Comparison of ENCODE assay signal across 11 mouse cellular contexts in the genomic region with DNA sequence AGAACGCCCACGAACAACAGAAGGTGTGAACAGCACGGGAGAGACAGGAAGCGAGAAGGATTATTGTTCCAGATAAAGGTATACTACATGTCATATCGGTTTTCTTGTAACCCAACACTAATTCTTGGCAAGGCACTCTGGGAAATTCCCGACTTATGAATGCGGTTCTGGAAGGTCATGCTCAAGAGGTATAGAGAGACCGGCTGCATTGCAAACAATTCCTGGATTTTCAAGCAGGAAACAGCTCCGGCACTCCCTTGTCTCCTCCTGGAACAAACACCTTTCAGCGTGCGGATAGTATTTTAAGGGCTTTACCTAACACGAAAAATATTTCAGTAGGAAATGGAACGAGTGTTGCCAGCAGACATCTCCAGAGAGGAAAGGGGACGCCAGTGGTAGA.
DNase-seq lines count a peak whose midpoint lies in the region; ATAC-seq and TF ChIP-seq lines count a peak whose summit lies in the region.
"Had no signal": no experiment of that assay in that cellular context is flagged by ENCODE, and none has a peak within 500 bp of the region (broad histone marks: within the 10 kb centered on the region; RNA-seq: fewer than 3 reads in every experiment).

No protein-coding gene starts in this region.

- peak overlapping the region; percentile 4; the same call in 1 of the 2 replicates for H3K4me2 ChIP-seq in lung, embryonic 16.5 days (ENCODE audit: low read depth, low read length)
- H3K4me2 ChIP-seq: hindbrain, embryonic 12.5 days; liver, embryonic 11.5 days had no signal

- no peak overlapping the region for H3K9ac ChIP-seq in heart, adult 2 months (ENCODE audit: low read depth, low read length)
- no peak overlapping the region for H3K9ac ChIP-seq in lung, embryonic 16.5 days (ENCODE audit: low read length)
- H3K9ac ChIP-seq: hindbrain, embryonic 12.5 days had no signal

- no peak for TF ChIP-seq POLR2A in heart, adult 2 months (IDR thresholded peaks at IDR 0.05; ENCODE audit: insufficient read depth, low read depth, low read length)

- no peaks in the 10 kb centered on the region for H3K79me2 ChIP-seq in heart, adult 2 months (replicated peaks; ENCODE audit: control insufficient read depth, insufficient read depth, low read length)

- H3K9me3 ChIP-seq in lung, embryonic 16.5 days (ENCODE audit: control insufficient read depth, low read length), result no peaks in the 10 kb centered on the region

- peak; percentile 84 for ATAC-seq in lung, embryonic 16.5 days (ENCODE audit: low read depth)
- no peak for ATAC-seq in inflammation-experienced regulatory T-cells, adult 6 months

- TF ChIP-seq CTCF in heart, adult 2 months (IDR thresholded peaks at IDR 0.05), result no peak

- H3K36me3 ChIP-seq in heart, adult 2 months (ENCODE audit: control insufficient read depth, insufficient read depth, low read length), result no peaks in the 10 kb centered on the region
- H3K36me3 ChIP-seq in lung, embryonic 16.5 days (ENCODE audit: control insufficient read depth, insufficient read depth, low read length), result no peaks in the 10 kb centered on the region
- H3K36me3 ChIP-seq: hindbrain, embryonic 12.5 days had no signal

- no peak overlapping the region for H3K4me3 ChIP-seq in brown adipose tissue, adult 24 weeks (ENCODE audit: insufficient read depth, low read depth, low read length)
- H3K4me3 ChIP-seq in heart, adult 2 months, result no peak overlapping the region
- no peak overlapping the region for H3K4me3 ChIP-seq in lung, embryonic 16.5 days (ENCODE audit: low read length)
- H3K4me3 ChIP-seq: hindbrain, embryonic 12.5 days; myocyte had no signal

- peaks cover 9% of the 10 kb centered on the region for H3K4me1 ChIP-seq in brown adipose tissue, adult 24 weeks (ENCODE audit: control insufficient read depth, insufficient read depth, insufficient read length, low read length)
- peaks cover 5% of the 10 kb centered on the region; the same call in 1 of the 2 replicates for H3K4me1 ChIP-seq in heart, adult 2 months (ENCODE audit: control insufficient read depth, insufficient read depth, low read length)
- peaks cover 5% of the 10 kb centered on the region; the same call in 1 of the 2 replicates for H3K4me1 ChIP-seq in lung, embryonic 16.5 days (replicated peaks; ENCODE audit: control insufficient read depth, insufficient read depth, low read length)

- intact Hi-C loops in heart, adult 2 months (cut with DNase I), result loop anchor here (1.0 kb wide), 2 partner anchors 20 to 38 kb away; no protein-coding TSS in a partner anchor

- H3K27ac ChIP-seq in brown adipose tissue, adult 24 weeks (replicated peaks; ENCODE audit: low read depth, low read length), result peak overlapping the region; percentile 80
- peak overlapping the region; percentile 74 for H3K27ac ChIP-seq in heart, adult 2 months
- H3K27ac ChIP-seq in lung, embryonic 16.5 days (ENCODE audit: low read length), result no peak overlapping the region
- H3K27ac ChIP-seq: hindbrain, embryonic 12.5 days had no signal

- DNase-seq in heart, adult 2 months, result peak in 1 of 2 experiments; percentile 57
- peak; percentile 50 for DNase-seq in heart, postnatal 4 days
- DNase-seq in thymus, postnatal 0 days (ENCODE audit: low spot score), result no peak
- DNase-seq in cerebellum, adult 9-11 months, result no peak
- DNase-seq: cerebellum, adult 8-10 months had no signal

- H3K27me3 ChIP-seq in heart, adult 2 months (ENCODE audit: control insufficient read depth, insufficient read depth, low read length), result no peaks in the 10 kb centered on the region
- H3K27me3 ChIP-seq in lung, embryonic 16.5 days (ENCODE audit: control insufficient read depth, insufficient read depth, low read depth, low read length), result no peaks in the 10 kb centered on the region
- H3K27me3 ChIP-seq: hindbrain, embryonic 12.5 days had no signal

- 4% methylated on average over 14 of the region's 14 CpGs for WGBS in heart, adult 2 months
- whole genome bisulfite sequencing in lung, embryonic 16.5 days, result 27% methylated on average over 14 of the region's 14 CpGs

- peak; percentile 72; the same call in 1 of the 2 replicates for TF ChIP-seq EP300 in heart, adult 2 months (IDR thresholded peaks at IDR 0.05; ENCODE audit: insufficient read depth, low read depth, low read length)
